Mouse (Mus musculus) lung, adult 2 months (tissue): ENCODE measurements around the gene Prom2.

Experiments
- CTCF ChIP-seq: fragments of 200-500 bp; IDR thresholded peaks from 2 replicates; pipeline ENCODE4 v1.5.1; 2011; ENCODE audit warnings: mild to moderate bottlenecking, low read length, control low read depth; ENCODE audit not compliant: insufficient read depth
- POLR2A ChIP-seq: fragments of 200-500 bp; IDR thresholded peaks from 2 replicates; pipeline ENCODE4 v1.6.1; 2011; ENCODE audit warnings: low read depth, mild to moderate bottlenecking, control low read depth, low read length, borderline replicate concordance; ENCODE audit errors: extremely low read depth

GRCm38 (mm10) chr2:127532379-127532778 lies 8.9 kb downstream of the Prom2 start:
- no peak for TF ChIP-seq CTCF
- no peak for TF ChIP-seq POLR2A
